Mouse (Mus musculus) E14TG2a.4 (cell line): Measurements from ENCODE around the gene Adamtsl1.

Source experiments
- CTCF ChIP-seq: conservative IDR thresholded peaks from 2 replicates; pipeline ENCODE4 v1.5.1; 2014; ENCODE audit warnings: low read length
- NANOG ChIP-seq: IDR thresholded peaks from 2 replicates; pipeline ENCODE4 v1.6.1; 2014; ENCODE audit warnings: borderline replicate concordance, low read length, mixed read lengths
- POU5F1 ChIP-seq: IDR thresholded peaks from 2 replicates; pipeline ENCODE4 v1.6.1; 2014; ENCODE audit warnings: low read length, borderline replicate concordance

- no peak for TF ChIP-seq CTCF
- TF ChIP-seq POU5F1 = no peak
- no peak for TF ChIP-seq NANOG
Measured at GRCm38 (mm10) chr4:86276021-86276813, 762.2 kb downstream of the Adamtsl1 start.
